Mouse (Mus musculus): Measurements from ENCODE around the gene Mapkap1.

DNA sequence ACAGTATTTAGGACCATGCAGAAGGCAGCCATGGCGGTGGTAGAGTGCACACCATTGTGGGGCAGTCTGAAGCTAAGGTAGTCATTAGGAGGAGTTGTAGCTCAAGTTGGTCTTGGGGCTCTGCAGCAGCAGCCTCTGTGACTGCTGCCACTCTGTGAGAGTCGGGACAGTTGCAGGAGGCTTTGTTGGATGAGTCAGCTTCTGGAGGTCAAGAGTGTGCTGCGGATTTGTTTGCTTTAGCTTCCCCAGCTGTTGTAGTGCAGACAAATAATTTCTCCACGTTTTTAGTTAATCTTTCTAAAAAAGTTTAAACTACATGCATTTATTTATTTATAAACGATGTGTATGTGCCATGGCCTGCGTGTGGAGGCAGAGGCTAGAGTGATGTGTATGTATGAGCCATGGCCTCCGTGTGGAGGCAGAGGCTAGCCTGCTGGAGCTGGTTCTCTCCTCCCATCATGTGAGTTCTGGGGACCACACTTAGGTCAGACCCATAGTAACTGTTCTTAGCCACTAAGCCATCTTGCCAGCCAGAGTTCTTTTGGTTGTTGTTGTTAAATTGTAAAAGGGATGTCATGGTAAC is 62.1 kb downstream of the Mapkap1 start:
- TF ChIP-seq POLR2A (IDR thresholded peaks at IDR 0.05; ENCODE audit: insufficient read length, low read depth) (no peak), MAX (IDR thresholded peaks at IDR 0.05; ENCODE audit: low read depth) (no peak), USF1 (IDR thresholded peaks at IDR 0.05; ENCODE audit: low read depth) (no peak), CEBPB (IDR thresholded peaks at IDR 0.05; ENCODE audit: insufficient read depth, poor library complexity, severe bottlenecking) (no peak), TCF12 (IDR thresholded peaks at IDR 0.05; ENCODE audit: insufficient read depth, poor library complexity, severe bottlenecking) (peak; percentile 1), MYOD1 (IDR thresholded peaks at IDR 0.05; ENCODE audit: control insufficient read depth in 1 of 3, insufficient read length in 2 of 3, low read depth in 2 of 3) (peak in 2 of 3 experiments; percentile 24 to 51), POLR2AphosphoS2 (IDR thresholded peaks at IDR 0.05; ENCODE audit: insufficient read length, low read depth) (no peak), MYOG (IDR thresholded peaks at IDR 0.05; ENCODE audit: control insufficient read depth in 1 of 3, insufficient read depth in 1 of 3, insufficient read length in 2 of 3, low read depth in 2 of 3) (peak in 2 of 3 experiments; percentile 59 to 66)
